Mouse (Mus musculus): ENCODE results near the gene Rhoq.

DNA sequence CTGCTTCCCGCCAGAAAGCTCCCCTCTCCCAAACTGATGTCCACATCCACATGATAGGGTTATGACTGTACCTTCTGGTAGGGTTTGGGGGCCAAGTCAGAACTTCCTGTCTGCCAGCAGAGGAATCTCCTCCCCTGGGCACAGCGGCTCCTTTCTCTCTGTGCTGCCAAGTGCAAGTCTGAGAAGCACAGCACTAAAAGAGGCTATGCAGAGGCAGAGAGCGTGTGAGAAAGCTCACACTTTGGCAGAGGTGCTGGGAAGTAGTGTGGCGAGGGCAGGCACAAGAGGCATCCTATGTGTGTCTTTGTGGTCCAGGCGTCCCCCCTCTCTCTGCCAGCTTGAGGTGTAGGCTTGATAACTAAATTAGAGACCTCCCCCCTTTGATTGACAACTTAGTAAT, 8.2 kb downstream of the Rhoq start:
- no peak for TF ChIP-seq CTCF (IDR thresholded peaks at IDR 0.05; ENCODE audit: low read depth, low read length)
- no peak for TF ChIP-seq GATA1 (IDR thresholded peaks at IDR 0.05; ENCODE audit: borderline replicate concordance, low read length)
